Mouse (Mus musculus): ENCODE measurements around the gene Olfr792.

Gene Olfr792

DNA sequence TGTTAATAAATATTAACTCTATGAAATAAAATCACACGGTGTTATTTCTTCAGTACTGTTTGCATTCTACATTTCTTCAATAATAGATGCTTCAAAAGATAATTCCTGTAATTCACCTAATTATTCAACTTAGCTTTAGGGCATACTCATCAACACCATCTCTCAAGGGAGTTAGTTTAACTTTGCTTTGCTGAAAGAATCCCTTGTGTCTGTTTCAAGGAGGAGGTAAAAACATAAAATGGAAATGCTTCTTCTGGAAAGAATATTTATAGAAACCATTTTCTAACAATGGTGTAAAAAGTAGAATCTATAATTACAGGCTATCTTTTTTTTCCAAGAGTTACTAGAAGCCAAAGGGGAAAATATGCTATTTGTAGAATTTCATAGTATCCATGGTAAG is at the start of gene Olfr792:
Olfr792 (plus strand) TSS at position 301 of the 400 bp plus-strand sequence.
- DNase-seq: no peak

DNA sequence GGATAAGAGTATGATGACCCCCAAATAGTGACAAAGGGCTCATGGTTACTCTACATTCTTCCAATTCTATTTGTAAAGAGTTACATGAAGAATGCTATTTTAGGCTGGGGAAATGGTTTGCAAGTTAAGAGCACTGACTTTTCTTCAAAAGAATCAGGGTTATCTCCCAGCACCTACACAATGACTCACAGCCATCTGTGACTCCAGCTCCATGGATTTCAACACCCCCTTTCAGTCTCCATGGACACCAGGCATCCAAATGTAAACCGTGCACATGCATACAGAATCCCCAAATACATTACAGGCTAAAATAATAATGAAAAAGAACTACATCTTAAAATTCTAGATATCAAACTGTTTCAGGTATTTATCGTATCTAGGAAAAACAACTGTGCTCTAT is 48.9 kb upstream of the Olfr792 start:
- peak; percentile 7 for DNase-seq

DNA sequence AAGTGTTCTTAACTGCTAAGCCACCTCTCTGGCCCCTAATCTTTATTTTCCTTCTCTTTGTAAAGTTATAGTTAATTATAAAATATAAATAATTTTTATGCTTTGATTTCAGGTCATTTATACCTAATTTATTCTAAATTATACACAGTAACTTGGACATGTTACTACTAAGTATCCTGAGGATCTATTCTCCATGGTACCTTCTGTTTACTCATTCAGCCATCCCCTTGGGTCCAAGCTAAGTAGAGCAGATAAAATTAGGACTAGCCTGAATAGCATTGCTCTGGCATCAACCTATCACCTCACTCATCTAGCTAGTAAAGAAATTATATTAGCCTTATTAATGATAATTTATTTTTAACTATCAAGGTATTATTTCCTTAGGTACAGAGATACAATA is 40.8 kb upstream of the Olfr792 start, which contains the start of gene Olfr790:
Olfr790 (plus strand) TSS at position 301 of the 400 bp plus-strand sequence.
- DNase-seq: no peak

DNA sequence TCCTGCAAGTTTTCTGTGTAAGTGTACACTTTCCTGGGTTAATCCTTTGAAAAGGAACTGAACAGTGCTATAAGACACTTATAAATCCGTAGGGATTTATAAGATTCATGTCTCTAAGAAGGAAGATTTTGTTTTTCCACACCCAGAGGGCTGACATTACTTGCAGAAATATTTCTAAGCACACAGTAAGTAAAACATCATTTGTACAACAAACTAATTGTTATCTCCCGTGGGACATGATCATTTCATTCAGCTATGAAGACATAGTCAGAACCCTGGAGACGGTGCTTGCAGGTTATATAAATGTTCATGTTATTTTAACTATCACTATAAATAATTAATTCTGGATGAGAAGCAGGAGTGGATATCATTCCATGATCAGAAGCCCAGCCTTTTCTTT is 17.5 kb upstream of the Olfr792 start, which contains the start of gene Olfr791:
Olfr791 (plus strand) TSS at position 301 of the 400 bp plus-strand sequence.
- DNase-seq: no peak

DNA sequence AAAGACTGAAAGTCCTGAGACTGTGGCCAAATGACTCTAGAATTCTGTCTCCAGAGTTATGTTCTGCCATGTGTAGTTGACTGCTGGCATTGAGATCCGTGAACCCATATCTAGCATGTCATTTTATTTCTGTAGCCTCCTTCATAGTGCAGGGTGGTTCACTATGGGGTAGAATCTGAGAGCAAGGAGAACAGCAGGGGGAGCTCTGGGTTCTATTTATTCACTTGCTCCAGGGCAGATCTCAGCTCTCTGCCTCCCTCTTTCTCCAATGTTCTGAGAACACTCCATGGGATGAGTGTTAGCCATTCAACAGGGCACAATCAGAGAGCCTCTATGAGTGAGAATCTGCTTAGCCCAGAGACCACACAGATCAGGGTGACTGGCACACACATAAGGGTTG is 10.4 kb downstream of the Olfr792 start:
- DNase-seq: peak; percentile 4

DNA sequence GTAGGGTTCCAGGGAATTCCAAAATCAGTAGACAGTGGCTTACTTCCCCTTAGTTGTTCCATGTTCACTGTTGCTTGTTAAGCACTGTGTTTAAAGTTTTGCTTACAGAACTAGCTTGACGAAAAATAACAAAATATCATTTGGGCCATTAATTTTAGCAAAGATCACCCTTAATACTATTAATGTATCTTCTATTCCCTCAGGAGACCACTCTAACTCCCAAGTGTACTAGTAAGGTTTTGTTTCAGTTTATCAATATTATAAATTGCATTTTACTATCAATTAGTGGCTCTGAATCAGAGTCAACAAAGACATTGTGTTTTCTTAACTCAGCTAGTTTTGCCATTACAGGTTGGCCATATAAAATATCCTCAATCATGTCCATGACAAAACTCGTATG is 28.4 kb downstream of the Olfr792 start, which contains the start of gene Olfr794:
Olfr794 (plus strand) TSS at position 301 of the 400 bp plus-strand sequence.
- no peak for DNase-seq

DNA sequence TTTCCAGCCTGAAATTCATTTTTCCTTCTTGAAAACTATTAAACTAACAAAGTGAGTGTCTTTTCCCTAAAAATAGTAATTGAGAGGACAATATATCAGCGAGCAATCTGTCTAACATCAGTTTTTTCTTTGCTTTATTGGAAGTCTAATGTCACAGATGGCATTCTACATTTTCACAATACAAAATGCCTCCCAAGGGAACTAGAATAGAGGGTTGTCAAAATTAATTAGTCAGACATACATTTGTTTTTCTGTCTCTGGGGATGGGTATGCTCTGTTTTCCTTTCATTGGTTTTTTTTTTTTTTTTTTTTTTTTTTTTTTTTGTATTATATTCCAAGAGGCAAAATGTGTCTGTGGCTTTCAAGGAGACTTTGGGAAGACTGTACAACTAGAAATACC is 38.1 kb downstream of the Olfr792 start:
- DNase-seq: no peak

Measured in right cerebral cortex, postnatal 25 days (tissue).